Mouse (Mus musculus) Muller cell, postnatal 12 days (primary cell): ENCODE measurements around the gene Olfr611.
"Not testable (repeated sequence)": the region's sequence is repeated elsewhere in the genome, so short reads cannot be mapped to it uniquely, and the experiment has no call there.

ENCODE experiments used
- DNase-seq: peaks from one replicate; pipeline ENCODE4 v3.0.0-alpha.2; 2015; ENCODE audit errors: inconsistent ontology term

The Olfr611 gene

DNA sequence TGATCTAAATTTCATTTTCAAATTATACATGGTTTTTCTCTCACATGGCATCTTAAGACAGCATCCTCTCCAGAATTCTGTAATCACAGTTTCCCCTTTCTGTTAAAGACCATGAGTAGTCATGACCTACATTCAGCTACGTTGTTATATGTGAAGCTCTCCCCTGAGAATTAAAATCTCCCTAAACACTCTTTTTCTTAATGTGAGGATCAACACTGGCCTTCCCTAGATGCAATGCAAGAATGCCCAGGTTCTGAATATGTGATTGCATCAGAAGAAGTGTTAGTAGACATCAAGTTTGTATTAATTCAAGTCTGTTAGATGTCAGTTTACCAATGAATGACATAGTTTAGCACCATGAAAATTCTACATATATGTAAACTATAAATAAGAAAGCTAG, at the start of gene Olfr611:
Gene Olfr611, minus strand, starts transcription at position 101 of the 400 bp plus-strand sequence.
- not testable (repeated sequence) for DNase-seq

DNA sequence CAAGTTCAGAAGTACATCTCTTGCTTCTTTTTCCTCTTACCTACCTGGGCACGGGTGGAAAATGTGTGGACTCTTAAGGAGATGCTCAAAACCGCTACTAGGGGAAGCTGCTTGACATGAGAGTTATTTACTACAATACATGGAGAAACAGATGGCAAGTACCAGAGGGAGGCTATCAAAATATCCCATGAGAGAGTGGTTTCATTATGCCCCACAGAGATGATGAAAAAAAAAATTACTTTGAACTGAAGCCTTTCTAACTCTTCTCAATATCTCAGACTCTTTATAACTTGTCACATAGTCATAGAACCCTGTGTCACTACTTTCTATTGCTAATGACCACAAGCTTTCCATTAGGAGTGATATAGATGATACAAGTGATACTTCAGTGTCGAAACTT, 48.4 kb upstream of the Olfr611 start, which contains the start of gene Olfr616:
Gene Olfr616, minus strand, starts transcription at position 101 of the 400 bp plus-strand sequence.
- DNase-seq, result no peak

DNA sequence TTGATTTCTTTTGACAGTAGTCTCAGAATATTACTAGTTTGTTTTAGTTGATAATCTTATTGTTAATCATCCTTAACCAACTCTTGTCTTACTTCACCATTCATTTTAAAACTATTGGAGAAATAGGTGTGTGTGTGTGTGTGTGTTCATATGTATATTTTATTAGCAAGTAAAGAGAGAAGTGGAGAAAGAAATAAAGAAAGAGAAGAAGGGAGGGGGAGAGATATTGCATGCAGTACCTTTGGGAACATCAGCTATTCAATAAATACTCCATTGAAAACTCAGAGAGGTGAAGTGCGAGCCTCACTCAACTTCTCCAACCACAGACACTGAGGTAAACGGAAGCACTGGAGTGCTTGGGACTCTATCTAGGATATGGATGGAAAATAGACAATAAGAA, 35.1 kb upstream of the Olfr611 start, which contains the start of gene Olfr615:
Gene Olfr615, plus strand, starts transcription at position 301 of the 400 bp plus-strand sequence.
- no peak for DNase-seq

GRCm38 (mm10) chr7:103547774-103548173, 27.1 kb upstream of the Olfr611 start, which contains the start of gene Olfr613:
Gene Olfr613, plus strand, starts transcription at chr7:103548074.
- no peak for DNase-seq

DNA sequence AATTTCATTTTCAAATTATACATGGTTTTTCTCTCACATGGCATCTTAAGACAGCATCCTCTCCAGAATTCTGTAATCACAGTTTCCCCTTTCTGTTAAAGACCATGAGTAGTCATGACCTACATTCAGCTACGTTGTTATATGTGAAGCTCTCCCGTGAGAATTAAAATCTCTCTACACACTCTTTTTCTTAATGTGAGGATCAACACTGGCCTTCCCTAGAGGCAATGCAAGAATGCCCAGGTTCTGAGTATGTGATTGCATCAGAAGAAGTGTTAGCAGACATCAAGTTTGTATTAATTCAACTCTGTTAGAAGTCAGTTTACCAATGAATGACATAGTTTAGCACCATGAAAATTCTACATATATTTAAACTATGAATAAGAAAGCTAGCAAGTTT, 22.0 kb upstream of the Olfr611 start, which contains the start of gene Olfr612:
Gene Olfr612, minus strand, starts transcription at position 101 of the 400 bp plus-strand sequence.
- not testable (repeated sequence) for DNase-seq

DNA sequence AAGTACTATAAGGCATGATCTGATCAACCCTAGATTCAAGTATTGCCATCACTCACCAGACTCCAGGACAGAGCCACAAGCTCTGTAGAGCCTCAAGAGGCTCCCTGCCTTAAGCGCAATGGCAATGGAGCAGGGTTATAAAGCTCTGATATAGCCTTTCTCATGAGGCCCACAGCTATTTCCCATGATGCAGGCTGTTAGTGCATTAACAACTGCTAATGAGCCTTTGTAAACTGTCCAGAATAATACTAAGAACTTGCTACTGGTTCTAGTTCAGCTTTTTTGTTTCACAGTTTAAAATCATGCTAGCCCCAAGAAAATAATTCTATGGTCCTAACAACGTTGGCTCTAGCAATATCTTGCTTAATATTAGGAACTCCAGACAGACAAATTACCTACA, 8.6 kb downstream of the Olfr611 start, which contains the start of gene Olfr610:
Gene Olfr610, minus strand, starts transcription at position 101 of the 400 bp plus-strand sequence.
- no peak for DNase-seq

- no peak for DNase-seq
These were observed 22.7 kb downstream of the Olfr611 start, which contains the start of gene Olfr609 for GRCm38 (mm10) chr7:103497962-103498361. Gene Olfr609, minus strand, starts transcription at chr7:103498062.

- not testable (repeated sequence) for DNase-seq
These were observed 43.5 kb downstream of the Olfr611 start for GRCm38 (mm10) chr7:103477106-103477505.

GRCm38 (mm10) chr7:103469577-103469976, 51.1 kb downstream of the Olfr611 start, which contains the start of gene Olfr608:
Gene Olfr608, plus strand, starts transcription at chr7:103469877.
- no peak for DNase-seq
